Mouse (Mus musculus) heart, postnatal 25 days (tissue): Measurements from ENCODE around the gene Tcp10b. TPM values are rescaled to one million over a fixed set of nuclear protein-coding genes. Genes with fewer than 3 reads are reported as not detected.
"Not testable (repeated sequence)": the region's sequence is repeated elsewhere in the genome, so short reads cannot be mapped to it uniquely, and the experiment has no call there.

Experiments used
- DNase-seq: peaks from one replicate; pipeline ENCODE4 v3.0.0; 2022; ENCODE audit warnings: low spot score
- intact Hi-C: fragments of 180-260 bp; cut with DNase I; formaldehyde crosslinking; loops from one replicate; pipeline ENCODE4 v1.15.1; 2025
- total RNA-seq, 2 experiments: library from RNA; stranded (reverse); gene quantifications; 2 replicates each; pipeline ENCODE4 v1.2.3; 2021

Gene Tcp10b
- total RNA-seq, 2 experiments from 2014 or later: 0.26 TPM; not detected in 1

GRCm38 (mm10) chr17:13131710-13132109, 70.8 kb downstream of the Tcp10b start, which contains the start of gene Unc93a:
Unc93a (minus strand) TSS chr17:13131810.
- DNase-seq, intact Hi-C loops: not testable (repeated sequence)

Other genes starting within 250 kb of the Tcp10b start
- gene Mas1, start 193.0 kb upstream of the Tcp10b start, total RNA-seq: 1 to 10 TPM in 1 of 2 experiments, under 1 TPM in 1; 0.42 to 1.8 TPM
- 1 to 10 TPM; 5.3 to 5.4 TPM for gene Mrgprh, start 185.1 kb upstream of the Tcp10b start, total RNA-seq
- gene Pnldc1, start 150.9 kb upstream of the Tcp10b start, total RNA-seq: under 1 TPM; 0.42 to 0.55 TPM
- gene Tcp1, start 145.4 kb upstream of the Tcp10b start, total RNA-seq: 100 to 1,000 TPM; 200 to 213 TPM
- gene Mrpl18, start 144.8 kb upstream of the Tcp10b start, total RNA-seq: 100 to 1,000 TPM; 157 to 175 TPM
- gene Acat3, start 120.5 kb upstream of the Tcp10b start, total RNA-seq: not detected
- gene Acat2, start 100.4 kb upstream of the Tcp10b start, total RNA-seq: 1 to 10 TPM; 6.1 to 7.1 TPM
- 10 to 100 TPM; 31.7 to 35.6 TPM for gene Wtap, start 66.9 kb upstream of the Tcp10b start, total RNA-seq
- gene Sod2, start 54.3 kb upstream of the Tcp10b start, total RNA-seq: 1,000 to 10,000 TPM; 1,092 to 1,104 TPM
- gene Gpr31b, start 8.8 kb upstream of the Tcp10b start, total RNA-seq: under 1 TPM in 1 of 2 experiments, not detected in 1; 0.22 TPM
- not detected for gene Unc93a, start 70.7 kb downstream of the Tcp10b start, total RNA-seq
- gene Smok2a, start 160.1 kb downstream of the Tcp10b start, total RNA-seq: not detected
- not detected for gene Smok2b, start 169.2 kb downstream of the Tcp10b start, total RNA-seq